Mouse (Mus musculus) heart, postnatal 36 days (tissue): ENCODE results near the gene Rfc5. TPM values are rescaled to one million over a fixed set of nuclear protein-coding genes. Genes with fewer than 3 reads are reported as not detected.
"Not testable (repeated sequence)": the region's sequence is repeated elsewhere in the genome, so short reads cannot be mapped to it uniquely, and the experiment has no call there.

Experiments used
- DNase-seq, 2 experiments: peaks; one replicate each; pipeline ENCODE4 v3.0.0; 2021 to 2022
- intact Hi-C: fragments of 180-260 bp; cut with DNase I; formaldehyde crosslinking; loops from one replicate; pipeline ENCODE4 v1.15.1; 2025
- total RNA-seq, 2 experiments: library from RNA; stranded (reverse); gene quantifications; 2 replicates each; pipeline ENCODE4 v1.2.3; 2021

The Rfc5 gene
- total RNA-seq: 1 to 10 TPM; 2.7 to 5.2 TPM

GRCm38 (mm10) chr5:117388877-117389276 is at the start of gene Rfc5:
Gene Rfc5, minus strand, starts transcription at chr5:117389047.
- intact Hi-C loops: loop anchor here (1.0 to 5.0 kb wide), 3 partner anchors 74 to 272 kb away; partner anchors contain the start of gene Suds3

GRCm38 (mm10) chr5:117433501-117433900 is 44.7 kb upstream of the Rfc5 start:
- intact Hi-C loops, DNase-seq: not testable (repeated sequence)

More at GRCm38 (mm10) chr5:117388877-117389276, at the start of gene Rfc5:
- DNase-seq: peak; percentile 93 to 94

GRCm38 (mm10) chr5:117417442-117417841 is 28.6 kb upstream of the Rfc5 start:
- DNase-seq: no peak
- intact Hi-C loops: no loop called here

GRCm38 (mm10) chr5:117415011-117415912 is 26.4 kb upstream of the Rfc5 start:
- intact Hi-C loops: no loop called here
- DNase-seq: no peak

- intact Hi-C loops: no loop called here
- DNase-seq: no peak
These were observed 25.8 kb upstream of the Rfc5 start for GRCm38 (mm10) chr5:117414611-117415010.

- intact Hi-C loops: no loop called here
These were observed 25.0 kb upstream of the Rfc5 start, which contains the start of gene Ksr2 for GRCm38 (mm10) chr5:117413507-117414501. Gene Ksr2, plus strand, starts transcription at chr5:117414000.

GRCm38 (mm10) chr5:117409369-117409768 is 20.5 kb upstream of the Rfc5 start:
- DNase-seq: no peak

More at GRCm38 (mm10) chr5:117413507-117414501, 25.0 kb upstream of the Rfc5 start, which contains the start of gene Ksr2:
- no peak for DNase-seq

GRCm38 (mm10) chr5:117408216-117408615 is 19.4 kb upstream of the Rfc5 start:
- intact Hi-C loops: loop anchor here (1.0 to 2.0 kb wide), 2 partner anchors 101 to 289 kb away; no protein-coding TSS in a partner anchor
- peak; percentile 19 to 57 for DNase-seq

More at GRCm38 (mm10) chr5:117409369-117409768, 20.5 kb upstream of the Rfc5 start:
- intact Hi-C loops: loop anchor here (2.0 kb wide), 1 partner anchor 291 kb away; no protein-coding TSS in a partner anchor

- intact Hi-C loops, DNase-seq: not testable (repeated sequence)
These were observed 15.8 kb upstream of the Rfc5 start for GRCm38 (mm10) chr5:117404671-117405070.

- intact Hi-C loops: no loop called here
- DNase-seq: no peak
These were observed 14.8 kb upstream of the Rfc5 start for GRCm38 (mm10) chr5:117403609-117404008.

GRCm38 (mm10) chr5:117399281-117399680 is 10.4 kb upstream of the Rfc5 start:
- intact Hi-C loops: no loop called here
- DNase-seq: no peak

GRCm38 (mm10) chr5:117398007-117398550 is 9.2 kb upstream of the Rfc5 start:
- intact Hi-C loops: no loop called here
- DNase-seq: no peak

- no peak for DNase-seq
- intact Hi-C loops: no loop called here
These were observed 8.5 kb upstream of the Rfc5 start for GRCm38 (mm10) chr5:117397371-117397770.

- intact Hi-C loops: no loop called here
- no peak for DNase-seq
These were observed 7.8 kb upstream of the Rfc5 start for GRCm38 (mm10) chr5:117396596-117397014.

- intact Hi-C loops: no loop called here
- DNase-seq: no peak
These were observed 7.0 kb upstream of the Rfc5 start for GRCm38 (mm10) chr5:117395834-117396233.

GRCm38 (mm10) chr5:117390895-117391294 is 2.0 kb upstream of the Rfc5 start:
- intact Hi-C loops: no loop called here
- no peak for DNase-seq

GRCm38 (mm10) chr5:117388296-117388751 is 523 bp downstream of the Rfc5 start:
- intact Hi-C loops: loop anchor here (2.0 to 5.0 kb wide), 2 partner anchors 74 to 271 kb away; partner anchors contain the start of gene Suds3
- peak in 1 of 2 experiments; percentile 40 for DNase-seq

GRCm38 (mm10) chr5:117383198-117383597 is 5.6 kb downstream of the Rfc5 start:
- DNase-seq: no peak
- intact Hi-C loops: no loop called here

GRCm38 (mm10) chr5:117381785-117382184 is 7.1 kb downstream of the Rfc5 start:
- intact Hi-C loops: no loop called here
- DNase-seq: no peak

GRCm38 (mm10) chr5:117380199-117380598 is 8.6 kb downstream of the Rfc5 start:
- intact Hi-C loops: no loop called here
- DNase-seq: no peak
